Mouse (Mus musculus): ENCODE measurements around the gene Phldb2. TPM values are rescaled to one million over a fixed set of nuclear protein-coding genes. Genes with fewer than 3 reads are reported as not detected.

Gene Phldb2
- polyA plus RNA-seq (2016; fragmentation: Nextera tagmentation; extraction: Ambion mirVana) = 72.5 and 77.8 TPM in 2 replicates

- no peak within 1 kb of the TSS for H3K27ac ChIP-seq
- 90% methylated on average over 4 of the region's 4 CpGs for WGBS
- H3K27me3 ChIP-seq = no peaks in the 10 kb centered on the region
- H3K9ac ChIP-seq = no peak within 1 kb of the TSS
- H3K4me3 ChIP-seq = no peak within 1 kb of the TSS
- H3K4me2 ChIP-seq (replicated peaks) = no peak within 1 kb of the TSS
- no peak for ATAC-seq (ENCODE audit: insufficient number of reproducible peaks, insufficient read depth, low FRiP score, low TSS enrichment)
- H3K9me3 ChIP-seq = no peaks in the 10 kb centered on the region
- H3K36me3 ChIP-seq = no peaks in the 10 kb centered on the region
- H3K4me1 ChIP-seq = no peaks in the 10 kb centered on the region
These were observed at the start of gene Phldb2 for GRCm38 (mm10) chr16:45953394-45953793. Gene Phldb2 (minus strand): TSS chr16:45953598.

- WGBS = 85% methylated on average over 10 of the region's 10 CpGs
- Histone ChIP-seq H3K4me1 (no peaks in the 10 kb centered on the region), H3K9ac (no peak overlapping the region), H3K4me3 (no peak overlapping the region), H3K36me3 (no peaks in the 10 kb centered on the region), H3K4me2 (replicated peaks) (no peak overlapping the region), H3K27ac (no peak overlapping the region), H3K9me3 (no peaks in the 10 kb centered on the region), H3K27me3 (no peaks in the 10 kb centered on the region)
- no peak for ATAC-seq (ENCODE audit: insufficient number of reproducible peaks, insufficient read depth, low FRiP score, low TSS enrichment)
These were observed 48.3 kb upstream of the Phldb2 start for GRCm38 (mm10) chr16:46001550-46002166.

- Histone ChIP-seq H3K27ac (no peak overlapping the region), H3K9ac (no peak overlapping the region), H3K36me3 (no peaks in the 10 kb centered on the region), H3K4me1 (no peaks in the 10 kb centered on the region), H3K27me3 (no peaks in the 10 kb centered on the region), H3K4me2 (replicated peaks) (no peak overlapping the region), H3K9me3 (no peaks in the 10 kb centered on the region), H3K4me3 (no peak overlapping the region)
- no peak for ATAC-seq (ENCODE audit: insufficient number of reproducible peaks, insufficient read depth, low FRiP score, low TSS enrichment)
- 76% methylated on average over 3 of the region's 3 CpGs for WGBS
These were observed 47.6 kb upstream of the Phldb2 start for GRCm38 (mm10) chr16:46000976-46001375.

- H3K27me3 ChIP-seq = no peaks in the 10 kb centered on the region
- no peaks in the 10 kb centered on the region for H3K4me1 ChIP-seq
- H3K9ac ChIP-seq = no peak overlapping the region
- no peak overlapping the region for H3K27ac ChIP-seq
- no peak for ATAC-seq (ENCODE audit: insufficient number of reproducible peaks, insufficient read depth, low FRiP score, low TSS enrichment)
- H3K9me3 ChIP-seq = no peaks in the 10 kb centered on the region
- WGBS = 73% methylated on average over 10 of the region's 10 CpGs
- no peaks in the 10 kb centered on the region for H3K36me3 ChIP-seq
- no peak overlapping the region for H3K4me2 ChIP-seq (replicated peaks)
- no peak overlapping the region for H3K4me3 ChIP-seq
These were observed 46.2 kb upstream of the Phldb2 start for GRCm38 (mm10) chr16:45999374-46000191.

- H3K27ac ChIP-seq = no peak overlapping the region
- no peak for ATAC-seq (ENCODE audit: insufficient number of reproducible peaks, insufficient read depth, low FRiP score, low TSS enrichment)
- H3K9ac ChIP-seq = no peak overlapping the region
- no peaks in the 10 kb centered on the region for H3K36me3 ChIP-seq
- no peaks in the 10 kb centered on the region for H3K9me3 ChIP-seq
- no peak overlapping the region for H3K4me2 ChIP-seq (replicated peaks)
- H3K4me3 ChIP-seq = no peak overlapping the region
- no peaks in the 10 kb centered on the region for H3K27me3 ChIP-seq
- no peaks in the 10 kb centered on the region for H3K4me1 ChIP-seq
- WGBS = 82% methylated on average over 7 of the region's 7 CpGs
These were observed 44.8 kb upstream of the Phldb2 start for GRCm38 (mm10) chr16:45998231-45998630.

GRCm38 (mm10) chr16:45990901-45991676 is 37.7 kb upstream of the Phldb2 start:
- Histone ChIP-seq H3K9ac (no peak overlapping the region), H3K27me3 (no peaks in the 10 kb centered on the region), H3K4me3 (no peak overlapping the region), H3K4me2 (replicated peaks) (no peak overlapping the region), H3K27ac (no peak overlapping the region), H3K4me1 (no peaks in the 10 kb centered on the region), H3K36me3 (no peaks in the 10 kb centered on the region), H3K9me3 (no peaks in the 10 kb centered on the region)
- 42% methylated on average over 10 of the region's 10 CpGs for WGBS
- ATAC-seq (ENCODE audit: insufficient number of reproducible peaks, insufficient read depth, low FRiP score, low TSS enrichment) = no peak

- no peak for ATAC-seq (ENCODE audit: insufficient number of reproducible peaks, insufficient read depth, low FRiP score, low TSS enrichment)
- H3K9me3 ChIP-seq = no peaks in the 10 kb centered on the region
- H3K4me3 ChIP-seq = no peak overlapping the region
- no peaks in the 10 kb centered on the region for H3K36me3 ChIP-seq
- H3K27ac ChIP-seq = no peak overlapping the region
- H3K4me2 ChIP-seq (replicated peaks) = no peak overlapping the region
- H3K4me1 ChIP-seq = no peaks in the 10 kb centered on the region
- H3K9ac ChIP-seq = no peak overlapping the region
- 80% methylated on average over 1 of the region's 1 CpGs for WGBS
- no peaks in the 10 kb centered on the region for H3K27me3 ChIP-seq
These were observed 32.8 kb upstream of the Phldb2 start for GRCm38 (mm10) chr16:45986236-45986635.

GRCm38 (mm10) chr16:45984610-45985606 is 31.5 kb upstream of the Phldb2 start:
- H3K27ac ChIP-seq = no peak overlapping the region

GRCm38 (mm10) chr16:45976251-45976650 is 22.9 kb upstream of the Phldb2 start:
- H3K36me3 ChIP-seq = no peaks in the 10 kb centered on the region
- WGBS = 68% methylated on average over 1 of the region's 1 CpGs
- H3K4me1 ChIP-seq = no peaks in the 10 kb centered on the region
- H3K27me3 ChIP-seq = no peaks in the 10 kb centered on the region
- H3K9me3 ChIP-seq = no peaks in the 10 kb centered on the region
- no peak overlapping the region for H3K4me3 ChIP-seq
- H3K27ac ChIP-seq = no peak overlapping the region
- H3K9ac ChIP-seq = no peak overlapping the region
- ATAC-seq (ENCODE audit: insufficient number of reproducible peaks, insufficient read depth, low FRiP score, low TSS enrichment) = no peak
- no peak overlapping the region for H3K4me2 ChIP-seq (replicated peaks)

More at GRCm38 (mm10) chr16:45984610-45985606, 31.5 kb upstream of the Phldb2 start:
- Histone ChIP-seq H3K4me1 (no peaks in the 10 kb centered on the region), H3K27me3 (no peaks in the 10 kb centered on the region), H3K9ac (no peak overlapping the region), H3K36me3 (no peaks in the 10 kb centered on the region), H3K4me3 (no peak overlapping the region), H3K4me2 (replicated peaks) (no peak overlapping the region), H3K9me3 (no peaks in the 10 kb centered on the region)
- 79% methylated on average over 4 of the region's 4 CpGs for WGBS
- no peak for ATAC-seq (ENCODE audit: insufficient number of reproducible peaks, insufficient read depth, low FRiP score, low TSS enrichment)

- no peaks in the 10 kb centered on the region for H3K9me3 ChIP-seq
- no peak overlapping the region for H3K9ac ChIP-seq
- WGBS = 54% methylated on average over 9 of the region's 9 CpGs
- H3K27ac ChIP-seq = no peak overlapping the region
- H3K27me3 ChIP-seq = no peaks in the 10 kb centered on the region
- H3K4me2 ChIP-seq (replicated peaks) = no peak overlapping the region
- H3K4me1 ChIP-seq = no peaks in the 10 kb centered on the region
- H3K36me3 ChIP-seq = no peaks in the 10 kb centered on the region
- no peak for ATAC-seq (ENCODE audit: insufficient number of reproducible peaks, insufficient read depth, low FRiP score, low TSS enrichment)
- H3K4me3 ChIP-seq = no peak overlapping the region
These were observed 20.7 kb upstream of the Phldb2 start for GRCm38 (mm10) chr16:45973959-45974686.
